Mouse (Mus musculus) forebrain, embryonic 13.5 days (tissue): ENCODE data around the gene Kcnk12. TPM values are rescaled to one million over a fixed set of nuclear protein-coding genes. Genes with fewer than 3 reads are reported as not detected.

Experiments
- ATAC-seq: fragments of 200-750 bp; cut with Nextera tagmentation; 2 replicates; pipeline ENCODE4 v1.8.0; 2017
- H3K27ac ChIP-seq: fragments of 300-500 bp; sonication (generic); 2 replicates; pipeline ENCODE4 v1.5.1; 2015; ENCODE audit warnings: inconsistent platforms, mild to moderate bottlenecking, moderate library complexity
- H3K27me3 ChIP-seq: fragments of 300-500 bp; sonication (generic); 2 replicates; pipeline ENCODE4 v1.6.1; 2015; ENCODE audit warnings: mild to moderate bottlenecking, inconsistent platforms
- H3K36me3 ChIP-seq: fragments of 300-500 bp; sonication (generic); 2 replicates; pipeline ENCODE4 v1.6.1; 2015; ENCODE audit warnings: mild to moderate bottlenecking, inconsistent platforms; ENCODE audit not compliant: poor library complexity, severe bottlenecking
- H3K4me1 ChIP-seq: fragments of 300-500 bp; sonication (generic); 2 replicates; pipeline ENCODE4 v1.6.1; 2015; ENCODE audit warnings: inconsistent platforms
- H3K4me2 ChIP-seq: fragments of 300-500 bp; sonication (generic); 2 replicates; pipeline ENCODE4 v1.6.1; 2015; ENCODE audit warnings: inconsistent platforms, mild to moderate bottlenecking, moderate library complexity
- H3K4me3 ChIP-seq: fragments of 300-500 bp; sonication (generic); 2 replicates; pipeline ENCODE4 v1.5.1; 2015; ENCODE audit warnings: mild to moderate bottlenecking, inconsistent platforms
- H3K9ac ChIP-seq: fragments of 300-500 bp; sonication (generic); 2 replicates; pipeline ENCODE4 v1.6.1; 2015; ENCODE audit warnings: mild to moderate bottlenecking, inconsistent platforms
- H3K9me3 ChIP-seq: fragments of 300-500 bp; sonication (generic); replicated peaks from 2 replicates; pipeline ENCODE4 v1.6.1; 2016; ENCODE audit warnings: inconsistent platforms
- WGBS: fragments of 180-500 bp; shearing (Covaris S2); methylation state at CpG from one replicate; pipeline ENCODE4 v1.1.7; 2015; 5-methylcytosine and 5-hydroxymethylcytosine counted together
- polyA plus RNA-seq: library from polyadenylated mRNA; unstranded; fragments of >200 nt; fragmentation: Nextera tagmentation; extraction: Ambion mirVana; gene quantifications from 2 replicates; pipeline ENCODE4 v1.2.1, GENCODE M21; 2015

The Kcnk12 gene
- polyA plus RNA-seq, 1 experiment from 2014 or later: 0.54 TPM

DNA sequence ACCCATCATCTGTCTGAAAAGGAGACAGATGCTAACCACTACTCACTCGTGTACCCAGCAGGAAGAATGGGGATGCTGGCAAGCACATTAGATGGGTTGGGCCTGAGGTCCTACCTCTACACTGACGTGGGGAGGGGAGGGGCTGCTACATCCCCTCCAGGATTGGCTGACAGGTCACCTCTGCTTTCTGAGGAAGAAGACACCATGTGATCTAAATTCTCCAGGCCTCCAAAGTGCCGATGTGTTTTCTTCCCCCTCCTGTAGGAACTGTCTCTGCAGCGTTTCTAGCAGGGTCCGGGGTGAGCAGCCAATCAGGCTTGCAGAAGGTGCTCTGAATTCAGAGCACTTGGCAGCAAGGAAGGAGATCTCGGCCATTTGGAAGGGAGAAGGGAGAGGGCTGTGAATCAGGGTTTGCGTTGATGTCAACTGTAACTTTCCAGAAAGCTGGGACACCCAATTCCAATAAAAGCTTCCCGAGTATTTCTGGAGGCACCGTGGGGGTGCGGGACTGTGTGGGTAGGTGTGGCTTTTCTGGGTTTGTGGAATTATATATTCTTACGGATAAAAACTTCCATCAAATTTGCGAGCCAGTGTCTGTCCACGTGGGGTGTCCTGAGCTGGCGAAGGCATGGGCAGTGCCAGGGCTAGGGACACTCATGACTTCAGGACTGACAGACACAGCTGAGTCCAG lies 13.5 kb downstream of the Kcnk12 start:
- WGBS: 71% methylated on average over 14 of the region's 14 CpGs
- Histone ChIP-seq H3K4me3 (no peak overlapping the region), H3K9me3 (no peaks in the 10 kb centered on the region; the same call in 1 of the 2 replicates), H3K9ac (no peak overlapping the region), H3K27me3 (no peaks in the 10 kb centered on the region), H3K4me1 (no peaks in the 10 kb centered on the region), H3K36me3 (no peaks in the 10 kb centered on the region), H3K27ac (no peak overlapping the region), H3K4me2 (no peak overlapping the region)
- ATAC-seq: no peak

DNA sequence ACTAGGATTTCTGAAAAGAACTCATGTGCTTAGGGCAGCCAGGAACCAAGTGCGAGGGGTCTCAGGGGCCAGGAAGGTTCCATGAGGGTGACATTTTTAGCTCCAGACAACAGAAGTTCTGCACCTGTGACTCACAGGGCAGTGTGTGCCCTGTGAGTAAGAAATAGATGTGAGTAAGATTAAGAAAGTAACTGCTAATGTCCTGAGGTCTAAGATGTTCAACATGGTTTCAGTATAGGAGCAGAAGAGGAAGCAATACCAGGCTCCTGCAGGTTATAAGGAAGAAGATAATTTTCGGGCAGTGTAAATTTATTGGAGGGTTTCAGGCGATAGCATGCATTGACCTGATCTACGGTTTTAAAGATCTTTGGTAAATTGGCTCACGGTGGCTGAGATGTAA lies 16.6 kb downstream of the Kcnk12 start:
- no peaks in the 10 kb centered on the region; the same call in 1 of the 2 replicates for H3K9me3 ChIP-seq
- ATAC-seq: no peak
- no peaks in the 10 kb centered on the region for H3K36me3 ChIP-seq
- H3K4me2 ChIP-seq: no peak overlapping the region
- H3K4me1 ChIP-seq: no peaks in the 10 kb centered on the region
- no peak overlapping the region for H3K4me3 ChIP-seq
- H3K27me3 ChIP-seq: no peaks in the 10 kb centered on the region
- H3K27ac ChIP-seq: no peak overlapping the region
- WGBS: 97% methylated on average over 5 of the region's 5 CpGs
- H3K9ac ChIP-seq: no peak overlapping the region

DNA sequence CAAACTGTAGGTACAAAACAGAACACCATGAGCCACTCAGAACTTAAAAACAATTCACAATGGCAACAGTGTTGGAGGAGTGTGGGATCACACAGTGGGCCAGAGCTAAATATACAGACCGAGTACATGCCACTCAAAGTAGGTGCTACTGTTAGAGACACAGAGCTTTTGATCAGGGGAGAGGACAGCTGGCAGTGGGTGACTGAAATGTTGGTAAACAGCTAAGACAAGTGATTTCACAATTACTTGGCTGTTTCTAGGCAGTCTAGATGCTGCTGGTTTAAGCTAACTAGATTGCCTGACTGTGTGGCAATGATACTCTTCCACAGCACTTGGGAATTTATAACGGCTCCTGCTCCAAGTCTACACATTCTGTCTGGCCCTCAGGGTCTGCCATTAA lies 17.6 kb downstream of the Kcnk12 start:
- Histone ChIP-seq H3K27me3 (no peaks in the 10 kb centered on the region), H3K36me3 (no peaks in the 10 kb centered on the region), H3K4me2 (no peak overlapping the region), H3K27ac (no peak overlapping the region), H3K4me1 (no peaks in the 10 kb centered on the region), H3K9me3 (no peaks in the 10 kb centered on the region; the same call in 1 of the 2 replicates), H3K9ac (no peak overlapping the region), H3K4me3 (no peak overlapping the region)
- ATAC-seq: no peak
- WGBS: 57% methylated on average over 2 of the region's 2 CpGs

DNA sequence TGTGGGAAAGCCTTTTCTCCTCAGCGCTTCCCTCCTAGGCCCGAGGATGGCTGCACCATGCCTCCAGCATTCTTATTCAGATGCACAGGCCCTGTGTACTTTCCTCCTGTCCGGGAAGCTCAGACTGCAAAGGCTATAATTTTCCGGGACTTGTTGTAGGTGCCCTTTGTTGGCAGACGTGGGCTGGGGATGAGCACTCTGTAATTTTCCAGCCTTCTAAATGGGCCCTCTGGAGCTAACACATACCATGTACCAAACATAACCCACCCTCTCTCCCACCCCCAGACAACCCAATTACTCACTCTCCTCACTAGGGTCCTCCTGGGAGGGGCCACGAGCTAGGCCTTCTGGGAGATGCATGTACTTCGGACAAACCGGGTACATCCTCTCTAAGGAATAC lies 22.8 kb downstream of the Kcnk12 start:
- no peak for ATAC-seq
- Histone ChIP-seq H3K4me2 (no peak overlapping the region), H3K9me3 (no peaks in the 10 kb centered on the region), H3K27me3 (no peaks in the 10 kb centered on the region), H3K9ac (no peak overlapping the region), H3K27ac (no peak overlapping the region), H3K36me3 (no peaks in the 10 kb centered on the region), H3K4me3 (no peak overlapping the region), H3K4me1 (no peaks in the 10 kb centered on the region)
- 82% methylated on average over 8 of the region's 8 CpGs for WGBS

DNA sequence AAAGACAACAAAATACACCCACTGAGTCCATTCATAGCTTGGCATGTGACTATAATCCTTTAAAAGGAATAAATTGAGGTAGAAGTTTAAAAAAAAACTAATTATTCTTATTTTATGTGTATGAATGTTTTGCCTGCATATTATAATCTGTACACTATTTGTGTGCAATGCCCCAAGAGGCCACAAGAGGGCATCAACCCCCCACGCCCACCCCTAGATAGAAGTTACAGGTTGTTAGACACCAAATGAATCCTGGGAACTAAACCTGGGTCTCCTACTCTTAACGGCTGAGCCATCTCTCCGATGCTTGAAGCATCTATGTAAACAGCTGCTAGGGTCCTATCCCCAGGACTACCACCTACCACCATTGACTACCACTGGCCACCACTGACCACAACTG lies 24.6 kb downstream of the Kcnk12 start:
- Histone ChIP-seq H3K4me3 (no peak overlapping the region), H3K27ac (no peak overlapping the region), H3K9ac (no peak overlapping the region), H3K9me3 (no peaks in the 10 kb centered on the region; the same call in 1 of the 2 replicates), H3K4me1 (no peaks in the 10 kb centered on the region), H3K36me3 (no peaks in the 10 kb centered on the region), H3K27me3 (no peaks in the 10 kb centered on the region), H3K4me2 (no peak overlapping the region)
- ATAC-seq: no peak
- 75% methylated on average over 3 of the region's 3 CpGs for WGBS

DNA sequence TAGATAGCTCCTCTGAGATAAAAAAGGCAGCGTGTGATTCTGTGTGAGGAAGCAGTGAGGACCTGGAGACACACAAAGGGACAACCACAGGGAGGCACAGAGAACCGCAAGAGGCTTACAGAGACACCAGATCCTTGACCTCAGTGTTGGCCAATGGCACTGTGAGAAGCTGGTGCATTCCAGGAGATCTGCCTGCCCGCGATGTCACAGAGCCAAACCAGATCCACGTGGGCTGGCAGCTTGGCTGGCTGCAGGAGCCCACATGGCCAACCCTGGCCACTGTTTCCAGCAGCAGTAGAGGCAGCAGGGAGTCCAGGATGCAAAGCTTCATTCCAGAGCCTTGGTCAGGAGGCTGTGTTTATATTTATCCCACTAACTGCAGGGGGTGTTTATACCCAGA lies 27.0 kb downstream of the Kcnk12 start:
- H3K27me3 ChIP-seq: no peaks in the 10 kb centered on the region
- H3K27ac ChIP-seq: no peak overlapping the region
- H3K36me3 ChIP-seq: no peaks in the 10 kb centered on the region
- no peak overlapping the region for H3K4me2 ChIP-seq
- no peak overlapping the region for H3K9ac ChIP-seq
- H3K4me3 ChIP-seq: no peak overlapping the region
- H3K4me1 ChIP-seq: no peaks in the 10 kb centered on the region
- 48% methylated on average over 5 of the region's 5 CpGs for WGBS
- ATAC-seq: no peak
- H3K9me3 ChIP-seq: no peaks in the 10 kb centered on the region; the same call in 1 of the 2 replicates

DNA sequence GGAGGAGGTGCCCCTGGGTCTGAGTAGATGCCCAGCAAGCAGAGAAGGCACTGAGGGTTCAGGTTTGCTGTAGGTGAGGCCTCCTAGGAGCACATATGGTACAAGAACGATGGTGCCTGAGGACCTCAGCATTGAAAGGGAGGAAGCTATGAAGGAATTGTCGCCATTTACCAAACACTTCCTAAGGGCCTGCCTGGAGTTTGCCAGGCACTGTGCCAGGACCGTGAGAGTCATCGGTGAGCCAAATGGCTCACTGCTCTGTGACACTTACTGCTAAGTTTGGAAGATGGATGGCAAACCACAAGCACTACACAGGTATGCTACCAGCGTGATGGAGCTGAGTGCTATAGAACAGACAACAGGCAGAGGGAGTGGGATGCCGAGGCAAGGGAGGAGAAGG lies 30.9 kb downstream of the Kcnk12 start:
- Histone ChIP-seq H3K36me3 (no peaks in the 10 kb centered on the region), H3K9me3 (no peaks in the 10 kb centered on the region; the same call in 1 of the 2 replicates), H3K4me3 (no peak overlapping the region), H3K9ac (no peak overlapping the region), H3K27me3 (no peaks in the 10 kb centered on the region), H3K4me2 (no peak overlapping the region), H3K27ac (no peak overlapping the region), H3K4me1 (no peaks in the 10 kb centered on the region)
- WGBS: 88% methylated on average over 6 of the region's 6 CpGs
- ATAC-seq: no peak

DNA sequence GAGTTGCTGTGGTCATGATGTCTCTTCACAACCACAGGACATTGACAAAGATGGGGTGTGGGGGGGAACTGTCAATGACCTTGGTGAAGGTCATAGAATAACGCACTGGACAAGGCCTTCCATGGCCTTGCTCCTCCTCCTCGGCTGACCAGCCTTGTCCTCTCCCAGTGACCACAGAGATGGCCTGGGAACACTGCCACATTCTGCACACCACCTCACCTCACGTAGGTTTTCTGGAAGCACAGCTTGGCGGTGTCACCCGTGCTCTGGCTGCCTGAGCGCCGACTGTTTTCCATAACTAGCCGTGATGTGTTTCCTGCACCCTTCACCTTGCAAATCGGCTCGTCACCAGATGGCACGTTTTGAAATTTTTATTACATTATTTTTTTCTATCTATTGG lies 32.8 kb downstream of the Kcnk12 start:
- ATAC-seq: no peak
- H3K36me3 ChIP-seq: no peaks in the 10 kb centered on the region
- no peaks in the 10 kb centered on the region; the same call in 1 of the 2 replicates for H3K9me3 ChIP-seq
- no peaks in the 10 kb centered on the region for H3K4me1 ChIP-seq
- 94% methylated on average over 11 of the region's 11 CpGs for WGBS
- no peak overlapping the region for H3K4me3 ChIP-seq
- H3K27me3 ChIP-seq: no peaks in the 10 kb centered on the region
- H3K9ac ChIP-seq: no peak overlapping the region
- no peak overlapping the region for H3K27ac ChIP-seq
- no peak overlapping the region for H3K4me2 ChIP-seq

DNA sequence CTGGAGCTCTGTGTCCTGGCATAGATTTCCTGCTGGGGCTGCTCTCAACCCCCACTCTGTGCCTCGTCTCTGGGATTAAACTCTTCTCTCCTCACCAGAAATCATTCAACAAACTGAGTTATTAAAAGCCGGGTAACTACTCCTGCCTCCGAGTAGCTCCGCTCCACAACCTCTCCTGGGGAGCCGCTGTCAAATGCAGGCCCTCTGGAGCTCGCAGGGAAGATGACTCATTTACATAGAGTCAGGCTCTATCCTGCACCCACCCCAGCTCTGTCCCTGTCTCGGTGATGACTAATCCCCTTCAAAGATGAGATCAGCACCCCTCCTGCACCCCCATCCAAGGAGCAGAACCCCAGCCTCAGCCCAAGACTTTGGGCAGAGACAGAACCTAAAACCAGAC lies 34.6 kb downstream of the Kcnk12 start:
- Histone ChIP-seq H3K4me3 (no peak overlapping the region), H3K9ac (no peak overlapping the region), H3K27ac (no peak overlapping the region), H3K4me2 (no peak overlapping the region), H3K36me3 (no peaks in the 10 kb centered on the region), H3K4me1 (no peaks in the 10 kb centered on the region), H3K27me3 (no peaks in the 10 kb centered on the region), H3K9me3 (no peaks in the 10 kb centered on the region)
- no peak for ATAC-seq
- WGBS: 39% methylated on average over 7 of the region's 7 CpGs

DNA sequence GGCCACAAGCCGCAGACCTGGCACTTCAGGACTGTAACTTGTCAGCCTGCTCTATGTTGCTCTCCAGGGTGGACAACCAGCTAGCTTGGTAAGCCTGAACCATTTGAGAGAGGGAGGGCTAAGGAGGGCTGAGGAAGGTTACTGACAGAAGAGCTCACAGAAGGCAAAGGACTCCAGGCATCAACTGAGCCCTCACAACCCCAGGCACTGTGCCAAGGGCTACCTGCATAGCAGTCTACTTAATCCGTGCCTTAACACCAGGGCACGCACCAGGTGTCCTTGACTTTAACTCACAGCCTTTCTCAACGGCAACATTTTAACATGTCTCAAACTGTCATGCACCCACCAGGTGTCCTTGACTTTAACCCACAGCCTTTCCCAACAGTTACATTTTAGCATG lies 37.5 kb downstream of the Kcnk12 start:
- no peaks in the 10 kb centered on the region for H3K9me3 ChIP-seq
- no peak overlapping the region for H3K4me3 ChIP-seq
- WGBS: 85% methylated on average over 4 of the region's 4 CpGs
- ATAC-seq: no peak
- H3K4me1 ChIP-seq: no peaks in the 10 kb centered on the region
- H3K27ac ChIP-seq: no peak overlapping the region
- H3K9ac ChIP-seq: no peak overlapping the region
- no peaks in the 10 kb centered on the region for H3K27me3 ChIP-seq
- H3K4me2 ChIP-seq: no peak overlapping the region
- H3K36me3 ChIP-seq: no peaks in the 10 kb centered on the region

DNA sequence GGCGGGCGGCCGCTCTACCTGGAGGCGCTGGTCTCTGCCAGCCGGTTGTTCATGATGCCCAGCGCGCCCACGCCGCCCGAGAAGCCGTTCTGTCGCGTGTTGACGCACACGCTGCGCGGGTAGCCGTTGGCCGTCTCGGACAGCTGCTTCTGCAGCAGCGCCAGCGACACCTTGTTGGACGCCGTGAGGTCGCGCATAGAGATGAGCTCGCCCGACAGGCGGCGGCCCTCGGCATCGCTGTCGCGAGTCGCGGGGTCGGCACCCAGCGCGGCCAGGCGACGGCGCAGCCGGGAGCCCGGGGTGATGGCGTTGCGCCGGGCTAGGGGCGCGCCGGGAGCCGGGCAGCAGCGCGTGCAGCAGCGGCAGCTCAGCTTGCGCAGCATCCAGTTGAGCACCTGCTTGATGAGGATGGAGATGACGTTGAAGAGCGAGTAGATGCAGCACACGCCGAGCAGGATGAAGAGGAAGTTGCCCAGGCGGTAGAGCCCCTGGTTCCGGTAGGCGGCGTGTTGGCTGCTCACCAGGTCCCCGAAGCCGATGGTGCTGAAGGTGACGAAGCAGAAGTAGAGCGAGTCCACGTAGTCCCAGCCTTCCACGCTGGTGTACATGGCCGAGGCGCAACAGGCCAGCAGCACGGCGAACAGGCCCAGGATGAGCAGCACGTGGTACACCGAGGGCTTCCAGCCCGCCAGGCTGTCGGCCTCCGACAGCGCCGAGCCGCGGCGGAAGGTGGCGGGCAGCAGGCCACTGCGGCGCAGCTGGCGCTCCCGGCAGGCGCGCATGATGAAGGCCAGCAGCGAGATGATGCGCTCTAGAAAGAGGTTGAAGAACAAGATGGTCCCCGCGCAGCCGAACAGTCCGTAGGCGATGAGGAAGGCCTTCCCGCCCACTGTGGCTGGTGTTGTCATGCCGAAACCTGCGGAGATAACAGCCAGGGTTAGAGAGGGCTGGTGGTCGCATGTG lies 51.6 kb downstream of the Kcnk12 start:
- Histone ChIP-seq H3K9me3 (no peaks in the 10 kb centered on the region), H3K4me2 (peak overlapping the region; percentile 89), H3K27ac (peak overlapping the region; percentile 90), H3K27me3 (peaks cover 38% of the 10 kb centered on the region), H3K4me3 (peak overlapping the region; percentile 55), H3K4me1 (peaks cover 31% of the 10 kb centered on the region), H3K36me3 (no peaks in the 10 kb centered on the region), H3K9ac (peak overlapping the region; percentile 73)
- ATAC-seq: peak; percentile 66
- 3% methylated on average over 94 of the region's 101 CpGs for WGBS
